Comparison of ENCODE assay signal across 8 mouse cellular contexts in the genomic region with DNA sequence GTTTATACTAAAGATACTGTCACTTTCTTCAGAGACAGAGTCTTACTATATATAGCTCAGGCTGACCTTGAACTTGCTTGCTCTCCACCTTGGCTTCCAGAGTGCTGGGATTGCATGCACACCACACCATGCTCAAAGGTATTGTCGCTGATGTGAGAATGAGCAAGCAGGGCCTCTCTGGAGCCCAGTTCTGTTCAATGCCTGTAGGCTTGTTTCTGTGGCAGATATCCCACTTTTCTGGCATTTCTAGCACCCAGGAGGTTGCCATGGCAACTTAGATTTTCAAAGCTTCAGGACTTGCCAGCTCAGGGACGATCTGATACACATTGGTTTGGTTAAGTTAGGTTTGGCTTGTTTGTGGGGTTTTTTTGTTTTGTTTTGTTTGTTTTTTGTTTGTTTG. TPM values are rescaled to one million over a fixed set of nuclear protein-coding genes. Genes with fewer than 3 reads are reported as not detected.
DNase-seq lines count a peak whose midpoint lies in the region; ATAC-seq lines count a peak whose summit lies in the region.
"Had no signal": no experiment of that assay in that cellular context is flagged by ENCODE, and none has a peak within 500 bp of the region (broad histone marks: within the 10 kb centered on the region; RNA-seq: fewer than 3 reads in every experiment).

No protein-coding gene starts in this region.

- H3K4me3 ChIP-seq in midbrain, embryonic 12.5 days, result no peak overlapping the region
- no peak overlapping the region for H3K4me3 ChIP-seq in midbrain, embryonic 10.5 days
- H3K4me3 ChIP-seq in forebrain, embryonic 14.5 days (ENCODE audit: low read depth, low read length), result no peak overlapping the region
- H3K4me3 ChIP-seq in liver, embryonic 12.5 days, result no peak overlapping the region

- no peak overlapping the region for H3K4me2 ChIP-seq in midbrain, embryonic 12.5 days (replicated peaks)
- H3K4me2 ChIP-seq in forebrain, embryonic 14.5 days (ENCODE audit: low read length), result no peak overlapping the region
- no peak overlapping the region for H3K4me2 ChIP-seq in liver, embryonic 12.5 days
- H3K4me2 ChIP-seq: liver, embryonic 11.5 days had no signal

- H3K4me1 ChIP-seq in midbrain, embryonic 12.5 days, result peaks cover 18% of the 10 kb centered on the region
- H3K4me1 ChIP-seq in midbrain, embryonic 10.5 days, result peaks cover 44% of the 10 kb centered on the region
- H3K4me1 ChIP-seq in forebrain, embryonic 14.5 days (ENCODE audit: control insufficient read depth, insufficient read depth, low read length), result peaks cover 13% of the 10 kb centered on the region; the same call in 1 of the 2 replicates
- peaks cover 62% of the 10 kb centered on the region for H3K4me1 ChIP-seq in liver, embryonic 12.5 days

- 0 out of 2 replicates have a peak, but pooled peaks have one; percentile 41 for ATAC-seq in midbrain, embryonic 12.5 days (ENCODE audit: low FRiP score, low read depth)
- peak; percentile 85 for ATAC-seq in forebrain, embryonic 14.5 days
- no peak for ATAC-seq in liver, embryonic 12.5 days

- no peaks in the 10 kb centered on the region for H3K36me3 ChIP-seq in midbrain, embryonic 12.5 days
- H3K36me3 ChIP-seq in midbrain, embryonic 10.5 days, result no peaks in the 10 kb centered on the region
- no peaks in the 10 kb centered on the region for H3K36me3 ChIP-seq in forebrain, embryonic 14.5 days (ENCODE audit: control insufficient read depth, insufficient read depth, low read length)
- no peaks in the 10 kb centered on the region for H3K36me3 ChIP-seq in liver, embryonic 12.5 days

- H3K27me3 ChIP-seq in midbrain, embryonic 12.5 days, result no peaks in the 10 kb centered on the region
- H3K27me3 ChIP-seq in midbrain, embryonic 10.5 days (ENCODE audit: low read depth, poor library complexity, severe bottlenecking), result no peaks in the 10 kb centered on the region
- no peaks in the 10 kb centered on the region for H3K27me3 ChIP-seq in forebrain, embryonic 14.5 days (replicated peaks; ENCODE audit: control insufficient read depth, insufficient read depth, low read length)
- no peaks in the 10 kb centered on the region; the same call in 1 of the 2 replicates for H3K27me3 ChIP-seq in liver, embryonic 12.5 days (replicated peaks)

- H3K9me3 ChIP-seq in midbrain, embryonic 12.5 days, result no peaks in the 10 kb centered on the region
- H3K9me3 ChIP-seq in midbrain, embryonic 10.5 days (replicated peaks), result no peaks in the 10 kb centered on the region
- no peaks in the 10 kb centered on the region for H3K9me3 ChIP-seq in forebrain, embryonic 14.5 days (replicated peaks; ENCODE audit: control insufficient read depth, low read length)
- no peaks in the 10 kb centered on the region for H3K9me3 ChIP-seq in liver, embryonic 12.5 days (replicated peaks)

- H3K27ac ChIP-seq in midbrain, embryonic 12.5 days (replicated peaks), result no peak overlapping the region
- H3K27ac ChIP-seq in midbrain, embryonic 10.5 days (replicated peaks), result no peak overlapping the region
- peak overlapping the region; percentile 69; the same call in 1 of the 2 replicates for H3K27ac ChIP-seq in forebrain, embryonic 14.5 days (ENCODE audit: low read depth, low read length)
- H3K27ac ChIP-seq in liver, embryonic 12.5 days, result no peak overlapping the region

- WGBS in midbrain, embryonic 12.5 days, result 18% methylated on average over 2 of the region's 2 CpGs
- 36% methylated on average over 2 of the region's 2 CpGs for WGBS in midbrain, embryonic 10.5 days
- WGBS in forebrain, embryonic 14.5 days, result 7% methylated on average over 2 of the region's 2 CpGs
- WGBS in liver, embryonic 12.5 days (ENCODE audit: insufficient replicate concordance), result 57% methylated on average over 2 of the region's 2 CpGs

- H3K9ac ChIP-seq in midbrain, embryonic 12.5 days (replicated peaks), result no peak overlapping the region
- no peak overlapping the region for H3K9ac ChIP-seq in forebrain, embryonic 14.5 days (ENCODE audit: low read length)
- H3K9ac ChIP-seq in liver, embryonic 12.5 days, result no peak overlapping the region

- DNase-seq in midbrain, embryonic 10.5 days (ENCODE audit: low spot score), result no peak
- DNase-seq in forebrain, embryonic 14.5 days (ENCODE audit: low spot score), result peak; percentile 93
- peak; percentile 47 to 59 for DNase-seq in layer of hippocampus, postnatal 10 days (ENCODE audit: low spot score in 2 of 2)
- DNase-seq in right cerebral cortex, postnatal 25 days, result peak; percentile 61
- DNase-seq in urinary bladder, postnatal 36 days (ENCODE audit: low spot score in 2 of 2), result no peak

RNA-seq across cellular contexts. Expression of gene Incenp, which starts 22.9 kb away (rescaled TPM):
- polyA plus RNA-seq in midbrain, embryonic 12.5 days (2016; fragmentation: Nextera tagmentation; extraction: Ambion mirVana), result 118 and 121 TPM in 2 replicates
- 142 and 150 TPM in 2 replicates for polyA plus RNA-seq in midbrain, embryonic 10.5 days (2016; fragmentation: Nextera tagmentation; extraction: Ambion mirVana)
- polyA plus RNA-seq in forebrain, embryonic 14.5 days (2014; fragmentation: Nextera tagmentation; extraction: Ambion mirVana), result 39.8 and 41.0 TPM in 2 replicates
- total RNA-seq in layer of hippocampus, postnatal 10 days (2021), result 10 to 100 TPM; 16.1 to 25.7 TPM
- polyA plus RNA-seq in liver, embryonic 12.5 days (2016; fragmentation: Nextera tagmentation; extraction: Ambion mirVana), result 157 and 159 TPM in 2 replicates

RNA-seq across cellular contexts. Expression of gene Fth1, which starts 58.2 kb away (rescaled TPM):
- polyA plus RNA-seq in midbrain, embryonic 12.5 days (2016; fragmentation: Nextera tagmentation; extraction: Ambion mirVana), result 1,351 and 1,421 TPM in 2 replicates
- 1,350 and 1,398 TPM in 2 replicates for polyA plus RNA-seq in midbrain, embryonic 10.5 days (2016; fragmentation: Nextera tagmentation; extraction: Ambion mirVana)
- polyA plus RNA-seq in forebrain, embryonic 14.5 days (2014; fragmentation: Nextera tagmentation; extraction: Ambion mirVana), result 1,442 and 1,550 TPM in 2 replicates
- total RNA-seq in layer of hippocampus, postnatal 10 days (2021), result 1,000 to 10,000 TPM; 2,066 to 2,109 TPM
- 5,199 and 5,262 TPM in 2 replicates for polyA plus RNA-seq in liver, embryonic 12.5 days (2016; fragmentation: Nextera tagmentation; extraction: Ambion mirVana)

Comparison
In these comparisons a context has a peak if more than half of its experiments do, and no peak if none do; other contexts are left out.
1. DNase-seq: peak in forebrain, embryonic 14.5 days (single experiment), layer of hippocampus, postnatal 10 days (2 of 2) and right cerebral cortex, postnatal 25 days (single experiment); none in midbrain, embryonic 10.5 days (single experiment) and urinary bladder, postnatal 36 days (0 of 2).